Mouse (Mus musculus) CH12.LX (cell line): ENCODE results near the gene Adcy5.

Source experiments
- BHLHE40 ChIP-seq: IDR thresholded peaks from 2 replicates; pipeline ENCODE4 v1.6.1; 2011; ENCODE audit warnings: mild to moderate bottlenecking, low read depth, low read length, improper control_type of control experiment
- CHD2 ChIP-seq: IDR thresholded peaks from 2 replicates; pipeline ENCODE4 v1.6.1; 2011; ENCODE audit warnings: low read length, improper control_type of control experiment
- CTCF ChIP-seq, 2 experiments: IDR thresholded peaks in 1 of 2; conservative IDR thresholded peaks in 1 of 2; 2 replicates each; pipeline ENCODE4 v1.5.1; 2011 to 2012; ENCODE audit warnings: low read depth in 2 of 2, low read length in 2 of 2, improper control_type of control experiment in 1 of 2, inconsistent platforms in 1 of 2, mild to moderate bottlenecking in 1 of 2, moderate library complexity in 1 of 2
- JUN ChIP-seq: IDR thresholded peaks from 2 replicates; pipeline ENCODE4 v1.6.1; 2011; ENCODE audit warnings: low read depth, mild to moderate bottlenecking, low read length, improper control_type of control experiment, moderate library complexity; ENCODE audit not compliant: insufficient read depth
- POLR2A ChIP-seq: IDR thresholded peaks from 2 replicates; pipeline ENCODE4 v1.6.1; 2011; ENCODE audit warnings: low read depth, mild to moderate bottlenecking, improper control_type of control experiment, low read length
- SIN3A ChIP-seq: IDR thresholded peaks from 2 replicates; pipeline ENCODE4 v1.6.1; 2012; ENCODE audit warnings: low read length, improper control_type of control experiment, inconsistent platforms
- TCF12 ChIP-seq: IDR thresholded peaks from 2 replicates; pipeline ENCODE4 v1.6.1; 2014; ENCODE audit warnings: low read depth, mild to moderate bottlenecking, inconsistent platforms, low read length, improper control_type of control experiment
- USF2 ChIP-seq: conservative IDR thresholded peaks from 2 replicates; pipeline ENCODE4 v1.6.1; 2011; ENCODE audit warnings: low read depth, low read length, improper control_type of control experiment
- ZKSCAN1 ChIP-seq: IDR thresholded peaks from 2 replicates; pipeline ENCODE4 v1.6.1; 2012; ENCODE audit warnings: low read depth, inconsistent platforms, low read length, improper control_type of control experiment, borderline replicate concordance

GRCm38 (mm10) chr16:35140620-35140975 lies 14.1 kb upstream of the Adcy5 start:
- TF ChIP-seq TCF12 (no peak), CTCF (conservative IDR thresholded peaks at IDR 0.05 in 1 of 2, IDR thresholded peaks at IDR 0.05 in 1 of 2; ENCODE audit: low read depth in 2 of 2, low read length in 2 of 2) (no peak), POLR2A (no peak), BHLHE40 (no peak), CHD2 (no peak), JUN (no peak), ZKSCAN1 (no peak), USF2 (no peak), SIN3A (no peak)
